Mouse (Mus musculus) T-cell, adult 2 months (primary cell): ENCODE data around the gene Bcl7a.

Experiments
- DNase-seq: peaks from one replicate; pipeline ENCODE4 v3.0.0; 2022; ENCODE audit warnings: low spot score

The Bcl7a gene

GRCm38 (mm10) chr5:123343707-123344627, at the start of gene Bcl7a:
Bcl7a (plus strand) TSS chr5:123343834.
- peak; percentile 88 for DNase-seq

- DNase-seq: no peak
Measured at GRCm38 (mm10) chr5:123294653-123295052, 49.0 kb upstream of the Bcl7a start.

DNA sequence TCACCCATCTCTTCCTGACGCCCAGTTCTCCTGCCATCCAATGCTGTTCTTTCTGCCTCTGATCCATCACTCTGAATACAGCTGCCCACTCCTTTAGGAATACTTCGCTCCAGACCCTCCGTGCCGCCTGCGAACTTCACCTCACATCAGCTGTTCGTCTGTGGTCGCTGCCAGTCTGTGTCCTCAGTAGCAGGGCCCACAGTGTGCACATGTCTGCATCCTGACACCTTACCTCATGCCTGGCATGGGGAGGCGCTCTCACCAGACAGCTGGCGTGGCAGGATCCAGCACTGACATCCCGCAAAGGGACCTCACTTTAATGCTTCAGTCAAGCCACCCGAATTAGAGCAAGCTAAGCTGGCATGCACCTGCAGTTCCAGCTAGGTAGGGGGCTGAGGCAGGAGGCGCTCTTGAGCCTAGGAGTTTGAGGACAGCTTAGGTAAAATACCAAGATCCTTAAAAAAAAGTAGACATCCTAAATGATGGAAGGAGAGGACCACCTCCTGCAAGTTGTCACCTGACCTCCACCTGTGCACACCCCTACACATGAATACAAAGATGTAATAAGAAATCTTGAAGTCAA, 47.3 kb upstream of the Bcl7a start:
- no peak for DNase-seq

- no peak for DNase-seq
Measured at GRCm38 (mm10) chr5:123296972-123297754, 46.5 kb upstream of the Bcl7a start.

- DNase-seq: no peak
Measured at GRCm38 (mm10) chr5:123297830-123298229, 45.8 kb upstream of the Bcl7a start.

- no peak for DNase-seq
Measured at GRCm38 (mm10) chr5:123298526-123298925, 45.1 kb upstream of the Bcl7a start.

- no peak for DNase-seq
Measured at GRCm38 (mm10) chr5:123300496-123301034, 43.1 kb upstream of the Bcl7a start.

DNA sequence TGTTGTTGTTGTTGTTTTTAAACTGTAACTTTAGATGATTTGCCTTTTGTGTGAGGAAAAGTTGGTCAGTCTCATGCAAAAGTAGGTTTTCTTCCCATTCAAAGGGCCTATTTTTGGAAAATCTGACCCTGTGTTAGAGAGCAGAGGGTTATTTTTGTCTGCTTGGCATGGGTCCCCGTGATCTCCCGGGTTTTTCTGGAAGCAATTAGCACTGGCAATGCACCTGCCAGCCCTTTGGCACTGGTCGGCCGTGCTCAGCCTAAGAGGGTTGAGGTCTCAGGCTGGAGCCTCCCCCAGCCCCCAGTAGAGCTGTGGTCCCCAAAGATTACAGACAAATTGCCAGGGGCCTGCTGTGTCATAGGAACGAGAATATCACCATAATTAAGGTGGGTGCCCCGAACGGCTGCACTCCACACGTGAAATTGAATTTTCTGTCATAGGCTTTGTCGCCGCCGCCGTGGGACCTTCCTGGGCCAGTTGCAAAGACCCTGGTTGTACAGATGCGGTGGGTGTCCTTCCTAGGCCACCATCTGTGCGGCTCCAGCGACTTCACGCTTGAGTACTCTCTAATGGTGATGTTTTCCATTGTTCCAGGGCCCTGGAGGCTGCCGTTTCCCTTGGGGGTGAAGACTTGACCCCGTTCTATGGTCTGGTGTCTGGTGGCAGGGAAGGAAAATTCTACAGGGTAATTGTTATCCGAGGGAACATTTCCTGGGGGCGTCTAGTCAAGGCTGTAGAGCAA, 41.7 kb upstream of the Bcl7a start:
- no peak for DNase-seq

DNA sequence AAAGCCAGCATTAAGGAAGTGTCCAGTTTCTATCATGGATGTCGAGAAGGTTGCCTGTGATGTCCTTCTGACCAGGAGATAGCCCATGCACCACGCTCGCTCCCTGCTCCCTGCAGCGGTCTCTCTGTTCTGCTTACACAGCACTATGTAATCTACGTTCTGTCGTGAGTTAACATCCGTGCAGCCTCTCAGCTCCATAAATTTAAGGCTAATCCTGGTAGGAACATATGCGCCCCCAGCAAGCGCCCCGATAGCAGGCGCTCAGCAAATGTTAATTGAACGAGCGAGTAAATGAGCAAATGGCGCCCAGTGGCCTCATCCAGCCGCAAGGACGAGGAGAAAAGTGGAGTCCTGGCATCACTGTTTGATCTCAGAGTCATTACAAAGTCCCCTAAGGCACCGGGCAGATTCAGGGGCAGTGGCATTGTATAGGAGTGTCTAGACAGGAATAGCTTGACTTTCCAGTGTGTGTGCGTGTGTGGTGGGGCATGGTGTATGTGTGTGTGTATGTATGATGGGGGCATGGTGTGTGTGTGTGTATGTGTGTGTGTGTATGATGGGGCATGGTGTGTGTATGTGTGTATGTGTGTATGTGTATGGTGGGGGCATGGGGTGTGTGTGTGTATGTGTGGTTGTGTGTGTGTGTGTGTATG, 35.9 kb upstream of the Bcl7a start:
- no peak for DNase-seq

- no peak for DNase-seq
Measured at GRCm38 (mm10) chr5:123309816-123310215, 33.8 kb upstream of the Bcl7a start.

DNA sequence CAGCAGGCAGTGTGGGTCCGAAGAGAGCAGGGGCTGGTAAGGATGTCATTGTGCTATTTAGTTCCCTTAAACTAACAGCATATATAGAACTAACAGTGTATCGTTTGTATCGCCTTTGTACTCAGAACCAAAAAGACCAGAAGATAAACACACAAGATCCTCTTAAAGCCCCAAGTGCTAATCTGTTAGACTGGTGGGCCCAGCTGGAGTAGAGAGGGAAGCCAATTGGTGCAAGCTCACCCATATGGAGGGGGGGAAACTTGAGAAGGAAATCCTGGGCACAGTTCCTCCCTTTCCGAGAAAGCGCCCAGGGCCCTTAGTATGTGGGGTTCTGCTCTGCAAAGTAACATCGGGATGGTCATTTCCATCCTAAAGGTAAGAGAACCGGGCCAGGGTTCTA, 33.4 kb upstream of the Bcl7a start:
- no peak for DNase-seq

- DNase-seq: no peak
Measured at GRCm38 (mm10) chr5:123313058-123313630, 30.5 kb upstream of the Bcl7a start.

GRCm38 (mm10) chr5:123313851-123314380, 29.7 kb upstream of the Bcl7a start:
- peak; percentile 19 for DNase-seq

DNA sequence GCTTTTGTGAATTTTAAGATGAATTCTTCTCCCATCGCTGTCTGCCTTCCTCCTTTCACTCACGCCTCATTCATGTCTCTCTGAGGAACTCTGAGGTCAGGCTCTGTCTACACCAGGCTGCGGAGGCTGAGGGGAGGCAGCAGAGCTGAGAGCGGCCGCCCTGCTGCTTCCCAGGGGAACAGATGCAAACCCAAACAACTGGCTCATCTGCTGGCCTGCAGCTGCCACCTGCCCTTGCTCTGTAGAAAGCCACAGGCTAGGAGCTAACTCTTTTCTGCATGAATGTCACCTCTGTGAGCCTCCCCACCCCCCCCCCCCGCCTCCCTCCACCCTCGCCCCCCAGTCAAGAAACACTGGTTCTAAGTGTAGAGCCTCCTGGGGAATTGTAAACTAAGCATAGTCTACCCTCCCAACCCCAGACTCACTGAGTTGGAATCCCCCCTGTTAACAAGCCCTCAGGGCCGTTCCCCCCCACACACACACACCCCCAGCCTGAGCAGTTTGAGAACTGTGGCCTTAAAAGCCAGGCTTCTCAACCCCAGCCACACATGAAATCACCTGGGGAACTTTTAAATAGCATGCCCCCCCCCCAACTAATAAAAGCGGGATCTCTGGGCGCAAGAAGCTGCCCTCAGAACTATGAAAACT, 28.3 kb upstream of the Bcl7a start:
- DNase-seq: no peak

GRCm38 (mm10) chr5:123317992-123318391, 25.6 kb upstream of the Bcl7a start:
- peak; percentile 26 for DNase-seq

GRCm38 (mm10) chr5:123320136-123320535, 23.5 kb upstream of the Bcl7a start:
- DNase-seq: no peak

GRCm38 (mm10) chr5:123324242-123324641, 19.4 kb upstream of the Bcl7a start:
- no peak for DNase-seq

DNA sequence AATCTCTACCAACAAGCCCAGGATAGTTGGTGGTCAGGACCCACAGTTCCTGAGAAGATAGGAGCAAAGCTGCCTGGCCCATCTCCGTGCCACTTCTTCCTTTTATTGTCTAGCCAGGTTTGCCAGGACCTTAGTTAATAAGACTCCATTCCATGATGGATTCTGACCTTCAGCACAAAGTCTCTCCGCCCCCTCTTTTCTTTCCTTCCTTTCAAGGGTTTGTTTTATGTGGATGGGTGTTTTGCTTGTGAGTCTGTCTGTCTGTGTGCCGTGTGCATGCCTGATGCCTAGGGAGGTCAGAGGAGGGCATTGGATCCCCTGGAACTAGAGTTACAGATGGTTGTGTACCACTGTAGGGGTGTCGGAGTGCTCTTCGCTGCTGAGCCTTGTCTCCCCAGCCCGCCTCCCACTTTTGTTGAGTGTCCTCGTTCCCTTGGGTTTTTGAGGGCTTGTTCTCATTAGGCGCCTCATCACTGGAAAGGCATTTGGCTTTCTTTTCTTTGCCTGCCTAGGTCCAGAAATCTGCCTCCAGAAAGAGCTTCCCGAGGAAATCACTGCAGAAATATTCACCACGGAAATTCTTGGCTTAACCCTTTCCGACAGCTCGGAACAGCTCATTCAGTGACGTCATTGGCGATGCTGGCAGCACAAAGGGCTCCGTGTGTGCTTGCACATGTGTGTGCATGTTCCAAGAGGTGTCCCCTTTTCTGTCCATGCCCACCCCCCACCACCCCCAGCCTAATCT, 17.5 kb upstream of the Bcl7a start:
- DNase-seq: no peak

- no peak for DNase-seq
Measured at GRCm38 (mm10) chr5:123326751-123327148, 16.9 kb upstream of the Bcl7a start.
